Mouse (Mus musculus): ENCODE results near the gene Prkd2.

GRCm38 (mm10) chr7:16879796-16880547, 37.3 kb downstream of the Prkd2 start:
- TF ChIP-seq TAL1 (IDR thresholded peaks at IDR 0.05; ENCODE audit: low read length) = no peak
- no peak for TF ChIP-seq GATA1 (IDR thresholded peaks at IDR 0.05; ENCODE audit: low read length)

All from erythroblast, embryonic 14.5 days (primary cell).